Comparison of ENCODE assay signal across 24 mouse cellular contexts in the genomic region with DNA sequence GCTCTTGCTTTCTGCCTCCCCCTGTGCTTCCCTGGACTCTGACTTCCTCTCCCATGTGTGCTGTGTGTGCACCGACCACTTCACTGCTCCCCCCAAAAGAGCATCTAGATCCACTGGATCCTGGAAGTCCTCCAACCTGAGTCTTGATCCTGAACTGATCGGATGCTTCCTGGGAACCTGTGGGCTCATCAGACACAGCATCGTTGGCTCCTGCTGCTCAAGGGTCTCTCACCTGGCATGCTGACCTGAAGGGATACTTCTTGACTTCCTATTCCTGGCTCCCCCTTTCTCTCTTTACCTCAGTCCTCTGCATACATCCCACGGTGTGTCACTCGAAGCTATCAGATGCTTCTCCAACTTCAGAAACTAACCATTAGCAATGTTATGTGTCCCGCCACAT. TPM values are rescaled to one million over a fixed set of nuclear protein-coding genes. Genes with fewer than 3 reads are reported as not detected.
DNase-seq lines count a peak whose midpoint lies in the region; ATAC-seq and TF ChIP-seq lines count a peak whose summit lies in the region.
"Had no signal": no experiment of that assay in that cellular context is flagged by ENCODE, and none has a peak within 500 bp of the region (broad histone marks: within the 10 kb centered on the region; RNA-seq: fewer than 3 reads in every experiment).

No protein-coding gene starts in this region.

- 0 out of 2 replicates have a peak overlapping the region, but pooled peaks have one; percentile 66 for H3K27ac ChIP-seq in hindbrain, postnatal 0 days
- H3K27ac ChIP-seq in hindbrain, embryonic 14.5 days: no peak overlapping the region
- H3K27ac ChIP-seq in midbrain, embryonic 11.5 days (ENCODE audit: low read depth, low read length): no peak overlapping the region
- no peak overlapping the region for H3K27ac ChIP-seq in midbrain, embryonic 16.5 days (ENCODE audit: low read length)
- H3K27ac ChIP-seq: embryonic facial prominence, embryonic 13.5 days; embryonic facial prominence, embryonic 15.5 days had no signal

- H3K27me3 ChIP-seq in hindbrain, postnatal 0 days (ENCODE audit: insufficient read depth, low read length): no peaks in the 10 kb centered on the region
- H3K27me3 ChIP-seq in hindbrain, embryonic 14.5 days (ENCODE audit: control insufficient read depth, insufficient read depth, low read length): no peaks in the 10 kb centered on the region
- H3K27me3 ChIP-seq in midbrain, embryonic 11.5 days (ENCODE audit: control insufficient read depth, insufficient read depth, low read length): no peaks in the 10 kb centered on the region
- no peaks in the 10 kb centered on the region for H3K27me3 ChIP-seq in midbrain, embryonic 16.5 days (ENCODE audit: control insufficient read depth, insufficient read depth, low read depth, low read length)
- H3K27me3 ChIP-seq: embryonic facial prominence, embryonic 13.5 days; embryonic facial prominence, embryonic 15.5 days had no signal

- no peaks in the 10 kb centered on the region for H3K9me3 ChIP-seq in hindbrain, postnatal 0 days (ENCODE audit: low read length)
- H3K9me3 ChIP-seq in hindbrain, embryonic 14.5 days (ENCODE audit: control insufficient read depth, low read length): no peaks in the 10 kb centered on the region
- no peaks in the 10 kb centered on the region for H3K9me3 ChIP-seq in midbrain, embryonic 11.5 days (ENCODE audit: control insufficient read depth, low read length)
- H3K9me3 ChIP-seq in midbrain, embryonic 16.5 days (replicated peaks; ENCODE audit: control insufficient read depth, low read length, poor library complexity, severe bottlenecking): no peaks in the 10 kb centered on the region
- H3K9me3 ChIP-seq: embryonic facial prominence, embryonic 13.5 days; embryonic facial prominence, embryonic 15.5 days; forebrain, embryonic 10.5 days had no signal

- H3K4me3 ChIP-seq in hindbrain, postnatal 0 days (ENCODE audit: low read length): no peak overlapping the region
- H3K4me3 ChIP-seq in hindbrain, embryonic 14.5 days (replicated peaks; ENCODE audit: low read length): no peak overlapping the region
- no peak overlapping the region for H3K4me3 ChIP-seq in midbrain, embryonic 11.5 days (ENCODE audit: low read depth, low read length)
- no peak overlapping the region for H3K4me3 ChIP-seq in midbrain, embryonic 16.5 days (ENCODE audit: low read depth, low read length)
- H3K4me3 ChIP-seq: embryonic facial prominence, embryonic 13.5 days; embryonic facial prominence, embryonic 15.5 days; erythroblast, embryonic 14.5 days; forebrain, embryonic 10.5 days had no signal

- 91% methylated on average over 6 of the region's 6 CpGs for WGBS in hindbrain, postnatal 0 days
- WGBS in hindbrain, embryonic 14.5 days: 91% methylated on average over 6 of the region's 6 CpGs
- 89% methylated on average over 6 of the region's 6 CpGs for WGBS in midbrain, embryonic 11.5 days
- WGBS in midbrain, embryonic 16.5 days: 93% methylated on average over 6 of the region's 6 CpGs

- ATAC-seq in hindbrain, postnatal 0 days: no peak
- ATAC-seq in hindbrain, embryonic 14.5 days (ENCODE audit: low FRiP score): no peak
- no peak for ATAC-seq in midbrain, embryonic 11.5 days (ENCODE audit: low FRiP score)
- ATAC-seq in midbrain, embryonic 16.5 days: no peak
- ATAC-seq: forebrain, embryonic 16.5 days had no signal

- no peak for TF ChIP-seq CTCF in hindbrain, postnatal 0 days (IDR thresholded peaks at IDR 0.05; ENCODE audit: low read depth)

- no peaks in the 10 kb centered on the region for H3K36me3 ChIP-seq in hindbrain, postnatal 0 days (ENCODE audit: insufficient read depth, low read length)
- H3K36me3 ChIP-seq in hindbrain, embryonic 14.5 days (replicated peaks; ENCODE audit: control insufficient read depth, insufficient read depth): no peaks in the 10 kb centered on the region
- no peaks in the 10 kb centered on the region for H3K36me3 ChIP-seq in midbrain, embryonic 11.5 days (ENCODE audit: control insufficient read depth, insufficient read depth, low read length)
- no peaks in the 10 kb centered on the region for H3K36me3 ChIP-seq in midbrain, embryonic 16.5 days (ENCODE audit: control insufficient read depth, insufficient read depth, low read length)
- H3K36me3 ChIP-seq: embryonic facial prominence, embryonic 13.5 days; embryonic facial prominence, embryonic 15.5 days; forebrain, embryonic 10.5 days had no signal

- no peaks in the 10 kb centered on the region for H3K4me1 ChIP-seq in hindbrain, postnatal 0 days (ENCODE audit: insufficient read depth, low read length)
- peaks cover 11% of the 10 kb centered on the region for H3K4me1 ChIP-seq in hindbrain, embryonic 14.5 days (replicated peaks; ENCODE audit: control insufficient read depth, insufficient read depth, low read length)
- peaks cover 6% of the 10 kb centered on the region; the same call in 1 of the 2 replicates for H3K4me1 ChIP-seq in midbrain, embryonic 11.5 days (ENCODE audit: control insufficient read depth, insufficient read depth, low read length)
- H3K4me1 ChIP-seq in midbrain, embryonic 16.5 days (ENCODE audit: control insufficient read depth, insufficient read depth, low read length): peaks cover 18% of the 10 kb centered on the region
- H3K4me1 ChIP-seq: embryonic facial prominence, embryonic 15.5 days had no signal

- H3K9ac ChIP-seq in hindbrain, postnatal 0 days (replicated peaks; ENCODE audit: low read length): no peak overlapping the region
- no peak overlapping the region for H3K9ac ChIP-seq in hindbrain, embryonic 14.5 days
- H3K9ac ChIP-seq in midbrain, embryonic 11.5 days (ENCODE audit: low read length): no peak overlapping the region
- no peak overlapping the region for H3K9ac ChIP-seq in midbrain, embryonic 16.5 days (ENCODE audit: low read depth, low read length)
- H3K9ac ChIP-seq: embryonic facial prominence, embryonic 13.5 days; embryonic facial prominence, embryonic 15.5 days had no signal

- H3K4me2 ChIP-seq in hindbrain, postnatal 0 days (ENCODE audit: low read depth, low read length): no peak overlapping the region
- no peak overlapping the region for H3K4me2 ChIP-seq in hindbrain, embryonic 14.5 days (replicated peaks)
- H3K4me2 ChIP-seq in midbrain, embryonic 11.5 days: no peak overlapping the region
- H3K4me2 ChIP-seq in midbrain, embryonic 16.5 days (ENCODE audit: low read length): no peak overlapping the region
- H3K4me2 ChIP-seq: embryonic facial prominence, embryonic 13.5 days; embryonic facial prominence, embryonic 15.5 days had no signal

- DNase-seq in heart, adult 11 months: peak; percentile 80
- no peak for DNase-seq in heart, postnatal 4 days
- DNase-seq in hindbrain, postnatal 0 days (ENCODE audit: low spot score): no peak
- no peak for DNase-seq in hindbrain, embryonic 14.5 days (ENCODE audit: low spot score)
- DNase-seq in midbrain, embryonic 11.5 days (ENCODE audit: low spot score, missing footprints): peak; percentile 66
- no peak for DNase-seq in urinary bladder, postnatal 36 days (ENCODE audit: low spot score in 2 of 2)
- DNase-seq: adrenal gland, adult 2 months; adrenal gland, postnatal 10 days; adrenal gland, postnatal 25 days; cerebellum, adult 11 months; cerebellum, adult 18-20 months; cerebellum, adult 8-10 months; cerebellum, adult 9-11 months; cerebellum, postnatal 14 days; cerebellum, postnatal 36 days; embryo, embryonic 11 days had no signal

RNA-seq across cellular contexts. Expression of a gene that starts 26.2 kb away (rescaled TPM):
- under 1 TPM; 0.52 to 0.68 TPM for total RNA-seq in heart, postnatal 4 days (2021)
- total RNA-seq in hindbrain, postnatal 0 days (2014; rRNA removed): 0.47 and 0.97 TPM in 2 replicates
- polyA plus RNA-seq in hindbrain, postnatal 0 days (2015; fragmentation: Nextera tagmentation; extraction: Ambion mirVana): 0.09 and 0.16 TPM in 2 replicates
- polyA plus RNA-seq in hindbrain, embryonic 14.5 days (2014; fragmentation: Nextera tagmentation; extraction: Ambion mirVana): 0.08 and 0.27 TPM in 2 replicates
- not detected in 2 replicates for polyA plus RNA-seq in midbrain, embryonic 11.5 days (2014; fragmentation: Nextera tagmentation; extraction: Ambion mirVana)
- polyA plus RNA-seq in midbrain, embryonic 16.5 days (2015; fragmentation: Nextera tagmentation; extraction: Ambion mirVana): 0.16 and 0.32 TPM in 2 replicates
- total RNA-seq: adrenal gland, adult 2 months; adrenal gland, postnatal 10 days; adrenal gland, postnatal 25 days; common myeloid progenitor, adult 5-6 weeks; MEL had no signal
- polyA plus RNA-seq: embryonic facial prominence, embryonic 13.5 days; embryonic facial prominence, embryonic 15.5 days; forebrain, embryonic 10.5 days had no signal

Comparison
In these comparisons a context has a peak if more than half of its experiments do, and no peak if none do; other contexts are left out.
1. DNase-seq: peak in heart, adult 11 months (single experiment) and midbrain, embryonic 11.5 days (single experiment); none in heart, postnatal 4 days (single experiment), hindbrain, postnatal 0 days (single experiment), hindbrain, embryonic 14.5 days (single experiment) and urinary bladder, postnatal 36 days (0 of 2).